Mouse (Mus musculus): ENCODE measurements at regions not wholly inside any gene's neighbourhood (a gene's known extent, or its start where the extent isn't known, plus 50 kb on each side); places are given as distances from the start of the nearest gene placed in this dataset.
"Not testable (repeated sequence)": the region's sequence is repeated elsewhere in the genome, so short reads cannot be mapped to it uniquely, and the experiment has no call there.

- Histone ChIP-seq H3K27me3 (ENCODE audit: control insufficient read depth, insufficient read depth, low read length) (no peaks in the 10 kb centered on the region), H3K9ac (ENCODE audit: low read depth, low read length) (no peak overlapping the region), H3K4me1 (ENCODE audit: control insufficient read depth, insufficient read depth, low read length) (no peaks in the 10 kb centered on the region), H3K79me2 (replicated peaks; ENCODE audit: control insufficient read depth, insufficient read depth, low read length) (no peaks in the 10 kb centered on the region), H3K36me3 (ENCODE audit: control insufficient read depth, insufficient read depth, low read length) (no peaks in the 10 kb centered on the region), H3K27ac (no peak overlapping the region), H3K4me3 (no peak overlapping the region)
- DNase-seq, result no peak
- intact Hi-C loops (cut with DNase I), result no loop called here
- TF ChIP-seq POLR2A (IDR thresholded peaks at IDR 0.05; ENCODE audit: insufficient read depth, low read depth, low read length), result no peak
- no peak for TF ChIP-seq EP300 (IDR thresholded peaks at IDR 0.05; ENCODE audit: insufficient read depth, low read depth, low read length)
- no peak for TF ChIP-seq CTCF (IDR thresholded peaks at IDR 0.05)
- WGBS, result 80% methylated on average over 2 of the region's 2 CpGs
Measured at GRCm38 (mm10) chr10:34667203-34667602, 184.0 kb downstream of the Frk start.

DNA sequence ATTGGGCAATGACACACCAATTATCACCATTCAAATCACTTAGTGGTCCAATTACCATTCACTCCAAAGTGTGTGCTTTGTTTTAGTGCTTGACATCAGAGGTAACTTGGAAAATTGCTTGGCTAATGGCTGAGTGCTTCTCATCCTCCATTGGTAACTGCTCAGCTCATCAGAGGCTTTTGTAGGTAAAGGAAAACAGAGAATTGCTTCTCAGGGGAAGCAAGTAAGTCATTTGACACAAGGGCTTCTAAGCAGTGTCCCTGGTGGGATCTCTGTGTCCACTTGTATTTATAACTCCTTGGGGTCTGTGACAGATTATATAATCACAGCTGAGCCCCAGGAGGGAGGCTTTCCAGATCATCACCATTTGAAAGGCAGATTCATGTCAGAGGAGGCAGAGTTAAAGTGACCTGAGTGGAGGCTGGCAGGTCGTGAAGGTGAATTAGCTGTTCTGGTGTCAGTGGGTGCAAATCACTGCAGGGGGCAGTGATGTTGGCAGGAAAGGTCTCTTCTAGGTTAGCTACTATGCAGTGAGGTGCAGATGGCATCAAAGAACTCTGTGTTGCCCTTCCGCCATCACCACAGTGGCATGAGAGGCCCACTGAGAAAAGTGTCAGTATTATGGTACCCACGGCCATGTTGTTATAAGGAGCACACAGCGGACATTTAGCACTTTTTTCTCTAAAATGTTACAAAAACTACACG lies 184.7 kb downstream of the Frk start:
- DNase-seq, result no peak
- no peak overlapping the region for H3K4me3 ChIP-seq
- no peak overlapping the region for H3K27ac ChIP-seq
- 59% methylated on average over 5 of the region's 5 CpGs for WGBS
- H3K4me1 ChIP-seq (ENCODE audit: control insufficient read depth, insufficient read depth, low read length), result no peaks in the 10 kb centered on the region
- no peaks in the 10 kb centered on the region for H3K27me3 ChIP-seq (ENCODE audit: control insufficient read depth, insufficient read depth, low read length)
- no peaks in the 10 kb centered on the region for H3K79me2 ChIP-seq (replicated peaks; ENCODE audit: control insufficient read depth, insufficient read depth, low read length)
- intact Hi-C loops (cut with DNase I), result no loop called here
- H3K9ac ChIP-seq (ENCODE audit: low read depth, low read length), result no peak overlapping the region
- H3K36me3 ChIP-seq (ENCODE audit: control insufficient read depth, insufficient read depth, low read length), result no peaks in the 10 kb centered on the region
- TF ChIP-seq CTCF (IDR thresholded peaks at IDR 0.05), result no peak
- TF ChIP-seq POLR2A (IDR thresholded peaks at IDR 0.05; ENCODE audit: insufficient read depth, low read depth, low read length), result no peak
- no peak for TF ChIP-seq EP300 (IDR thresholded peaks at IDR 0.05; ENCODE audit: insufficient read depth, low read depth, low read length)

GRCm38 (mm10) chr10:34671791-34672190 lies 188.6 kb downstream of the Frk start:
- no peak overlapping the region for H3K4me3 ChIP-seq
- H3K4me1 ChIP-seq (ENCODE audit: control insufficient read depth, insufficient read depth, low read length), result no peaks in the 10 kb centered on the region
- no peak overlapping the region for H3K9ac ChIP-seq (ENCODE audit: low read depth, low read length)
- 85% methylated on average over 2 of the region's 2 CpGs for WGBS
- H3K27me3 ChIP-seq (ENCODE audit: control insufficient read depth, insufficient read depth, low read length), result no peaks in the 10 kb centered on the region
- H3K79me2 ChIP-seq (replicated peaks; ENCODE audit: control insufficient read depth, insufficient read depth, low read length), result no peaks in the 10 kb centered on the region
- intact Hi-C loops (cut with DNase I), result no loop called here
- no peak for DNase-seq
- H3K36me3 ChIP-seq (ENCODE audit: control insufficient read depth, insufficient read depth, low read length), result no peaks in the 10 kb centered on the region
- no peak overlapping the region for H3K27ac ChIP-seq
- TF ChIP-seq POLR2A (IDR thresholded peaks at IDR 0.05; ENCODE audit: insufficient read depth, low read depth, low read length) (no peak), EP300 (IDR thresholded peaks at IDR 0.05; ENCODE audit: insufficient read depth, low read depth, low read length) (no peak), CTCF (IDR thresholded peaks at IDR 0.05) (no peak)

DNA sequence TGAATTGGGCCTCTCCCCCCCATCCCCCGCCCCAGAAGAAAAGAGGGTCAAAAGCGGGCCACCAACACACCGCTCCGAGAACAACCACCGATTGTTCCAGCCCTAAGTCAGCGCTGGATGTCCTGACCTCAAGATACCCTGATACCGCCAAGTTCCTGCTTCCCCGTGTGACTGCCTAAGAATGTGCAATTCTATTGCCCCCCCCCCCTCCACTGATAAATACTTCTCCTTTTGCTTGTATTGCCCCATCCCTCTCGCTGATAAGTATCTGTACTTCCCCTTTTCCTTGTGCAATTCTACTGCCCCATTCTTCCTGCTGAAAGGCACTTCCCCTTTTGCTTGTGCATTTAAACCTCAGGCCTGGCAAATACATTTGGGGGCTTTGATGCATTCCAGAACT lies 216.2 kb downstream of the Frk start:
- H3K27ac ChIP-seq; intact Hi-C loops (cut with DNase I); H3K4me3 ChIP-seq; H3K27me3 ChIP-seq (ENCODE audit: control insufficient read depth, insufficient read depth, low read length); H3K4me1 ChIP-seq (ENCODE audit: control insufficient read depth, insufficient read depth, low read length); DNase-seq; H3K79me2 ChIP-seq (replicated peaks; ENCODE audit: control insufficient read depth, insufficient read depth, low read length); H3K9ac ChIP-seq (ENCODE audit: low read depth, low read length); H3K36me3 ChIP-seq (ENCODE audit: control insufficient read depth, insufficient read depth, low read length): not testable (repeated sequence)
- 62% methylated on average over 9 of the region's 9 CpGs for WGBS

- intact Hi-C loops (cut with DNase I), result no loop called here
Measured at GRCm38 (mm10) chr10:34701956-34702355, 218.8 kb downstream of the Frk start.

DNA sequence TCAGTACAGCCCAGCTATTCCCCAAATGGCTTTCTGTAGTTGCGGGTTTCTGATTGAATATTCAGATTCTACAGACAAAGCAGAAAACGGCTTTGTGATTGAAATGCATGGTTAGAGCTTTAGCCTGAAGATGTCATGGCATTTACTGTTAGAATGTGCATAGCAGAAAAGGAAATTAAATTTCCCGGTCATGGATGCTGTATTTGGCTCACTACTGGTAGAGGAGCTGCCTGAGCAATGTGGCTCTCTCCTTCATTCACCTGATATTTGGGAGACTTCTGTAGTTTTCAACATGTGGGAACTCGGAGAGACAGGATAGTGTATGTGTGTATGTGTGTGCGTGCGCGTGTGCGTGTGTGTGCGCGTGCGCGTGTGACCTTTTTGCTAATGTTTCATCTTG lies 222.2 kb downstream of the Frk start:
- no peaks in the 10 kb centered on the region for H3K4me1 ChIP-seq (ENCODE audit: control insufficient read depth, insufficient read depth, low read length)
- no peak overlapping the region for H3K9ac ChIP-seq (ENCODE audit: low read depth, low read length)
- no peak overlapping the region for H3K4me3 ChIP-seq
- H3K36me3 ChIP-seq (ENCODE audit: control insufficient read depth, insufficient read depth, low read length), result no peaks in the 10 kb centered on the region
- no peak overlapping the region for H3K27ac ChIP-seq
- intact Hi-C loops (cut with DNase I), result no loop called here
- no peak for DNase-seq
- 90% methylated on average over 12 of the region's 12 CpGs for WGBS
- no peak for TF ChIP-seq CTCF (IDR thresholded peaks at IDR 0.05)
- no peak for TF ChIP-seq POLR2A (IDR thresholded peaks at IDR 0.05; ENCODE audit: insufficient read depth, low read depth, low read length)
- TF ChIP-seq EP300 (IDR thresholded peaks at IDR 0.05; ENCODE audit: insufficient read depth, low read depth, low read length), result no peak
- H3K79me2 ChIP-seq (replicated peaks; ENCODE audit: control insufficient read depth, insufficient read depth, low read length), result no peaks in the 10 kb centered on the region
- H3K27me3 ChIP-seq (ENCODE audit: control insufficient read depth, insufficient read depth, low read length), result no peaks in the 10 kb centered on the region

More at GRCm38 (mm10) chr10:34701956-34702355, 218.8 kb downstream of the Frk start:
- Histone ChIP-seq H3K9ac (ENCODE audit: low read depth, low read length) (no peak overlapping the region), H3K36me3 (ENCODE audit: control insufficient read depth, insufficient read depth, low read length) (no peaks in the 10 kb centered on the region), H3K27me3 (ENCODE audit: control insufficient read depth, insufficient read depth, low read length) (no peaks in the 10 kb centered on the region), H3K4me1 (ENCODE audit: control insufficient read depth, insufficient read depth, low read length) (no peaks in the 10 kb centered on the region), H3K4me3 (no peak overlapping the region), H3K27ac (no peak overlapping the region), H3K79me2 (replicated peaks; ENCODE audit: control insufficient read depth, insufficient read depth, low read length) (no peaks in the 10 kb centered on the region)
- no peak for TF ChIP-seq POLR2A (IDR thresholded peaks at IDR 0.05; ENCODE audit: insufficient read depth, low read depth, low read length)
- no peak for TF ChIP-seq CTCF (IDR thresholded peaks at IDR 0.05)
- TF ChIP-seq EP300 (IDR thresholded peaks at IDR 0.05; ENCODE audit: insufficient read depth, low read depth, low read length), result no peak
- WGBS, result 60% methylated on average over 1 of the region's 1 CpGs
- DNase-seq, result no peak

Measured in heart, adult 2 months (tissue).